Mouse (Mus musculus): ENCODE data around the gene Kmt2d.

DNA sequence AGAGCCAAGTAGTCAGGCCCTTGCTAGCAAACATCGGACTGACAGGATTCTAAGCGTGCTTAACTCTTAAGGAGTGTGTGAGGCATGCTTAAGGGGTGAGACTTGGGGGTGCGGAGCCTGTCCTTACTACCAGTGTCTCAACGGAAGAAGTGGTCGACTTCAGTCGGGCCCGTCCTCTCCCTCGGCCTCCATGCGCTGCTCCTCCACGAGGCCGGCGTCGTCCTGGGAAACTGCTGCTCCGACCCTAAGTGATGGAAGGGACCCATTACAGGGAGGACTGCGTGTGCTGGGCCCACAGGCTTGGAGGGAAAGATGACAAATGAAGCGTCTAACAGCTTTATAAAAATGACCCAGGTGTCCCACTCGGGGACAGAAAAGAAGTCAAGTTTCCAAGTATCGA, 10.1 kb downstream of the Kmt2d start:
- TF ChIP-seq CTCF (IDR thresholded peaks at IDR 0.05; ENCODE audit: insufficient read depth, low read depth, low read length): no peak
- TF ChIP-seq POLR2A (IDR thresholded peaks at IDR 0.05; ENCODE audit: insufficient read depth, low read depth, low read length): no peak
